Mouse (Mus musculus): Measurements from ENCODE around the gene Sema3e. TPM values are rescaled to one million over a fixed set of nuclear protein-coding genes. Genes with fewer than 3 reads are reported as not detected.

Sema3e gene
- polyA plus RNA-seq, 1 experiment: 1.1 TPM

DNA sequence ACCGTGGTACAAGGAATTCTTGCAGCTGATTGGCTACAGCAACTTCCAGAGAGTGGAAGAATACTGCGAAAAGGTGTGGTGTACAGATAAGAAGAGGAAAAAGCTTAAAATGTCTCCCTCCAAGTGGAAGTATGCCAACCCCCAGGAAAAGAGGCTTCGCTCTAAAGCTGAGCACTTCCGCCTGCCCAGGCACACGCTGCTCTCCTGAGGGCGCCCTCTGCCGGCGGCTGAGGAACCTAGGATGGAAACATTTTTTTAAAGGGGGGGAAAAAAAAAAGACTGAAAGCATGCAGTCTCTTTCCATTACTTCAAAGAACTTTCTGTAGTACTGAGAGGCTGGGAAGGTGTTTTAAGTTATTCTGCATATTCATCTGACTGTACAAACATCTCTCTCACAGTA, 227.5 kb downstream of the Sema3e start:
- Histone ChIP-seq H3K36me3 (ENCODE audit: control insufficient read depth, insufficient read depth, low read length) (no peaks in the 10 kb centered on the region), H3K27ac (ENCODE audit: insufficient read depth, low read depth, low read length) (no peak overlapping the region), H3K4me3 (ENCODE audit: insufficient read depth, low read depth, low read length) (no peak overlapping the region), H3K4me1 (ENCODE audit: control insufficient read depth, insufficient read depth, low read length) (no peaks in the 10 kb centered on the region), H3K27me3 (replicated peaks; ENCODE audit: control insufficient read depth, insufficient read depth, low read length) (no peaks in the 10 kb centered on the region)
- no peak for DNase-seq
- WGBS: 42% methylated on average over 8 of the region's 8 CpGs
- no peak for TF ChIP-seq POLR2A (IDR thresholded peaks at IDR 0.05; ENCODE audit: low read depth, low read length)
- peak; percentile 31; the same call in 1 of the 2 replicates for TF ChIP-seq CTCF (conservative IDR thresholded peaks at IDR 0.05; ENCODE audit: insufficient read depth, insufficient read length, low read depth, low read length)

DNA sequence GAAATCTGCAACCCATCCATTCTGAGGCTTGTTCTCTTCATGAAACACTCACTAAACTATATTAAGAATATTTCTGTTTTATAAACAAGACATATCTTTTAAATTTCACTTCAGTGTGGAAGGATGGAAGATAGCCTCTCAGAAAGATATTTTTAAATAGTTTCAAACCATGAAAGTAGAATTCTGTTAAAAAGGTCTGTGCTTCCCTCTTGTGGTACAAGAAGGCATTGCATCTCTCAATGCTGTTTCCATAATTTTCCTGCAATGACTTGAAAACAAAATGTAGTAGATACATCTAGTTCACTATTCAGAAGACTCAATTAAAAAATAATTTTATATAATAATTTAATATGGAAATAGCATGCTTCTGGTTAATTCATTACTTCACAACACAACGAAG, 228.3 kb downstream of the Sema3e start:
- Histone ChIP-seq H3K4me1 (ENCODE audit: control insufficient read depth, insufficient read depth, low read length) (no peaks in the 10 kb centered on the region), H3K36me3 (ENCODE audit: control insufficient read depth, insufficient read depth, low read length) (no peaks in the 10 kb centered on the region), H3K27me3 (replicated peaks; ENCODE audit: control insufficient read depth, insufficient read depth, low read length) (no peaks in the 10 kb centered on the region), H3K27ac (ENCODE audit: insufficient read depth, low read depth, low read length) (no peak overlapping the region), H3K4me3 (ENCODE audit: insufficient read depth, low read depth, low read length) (no peak overlapping the region)
- peak; percentile 8 for DNase-seq
- WGBS: 70% methylated on average over 1 of the region's 1 CpGs
- TF ChIP-seq POLR2A (IDR thresholded peaks at IDR 0.05; ENCODE audit: low read depth, low read length) (no peak), CTCF (conservative IDR thresholded peaks at IDR 0.05; ENCODE audit: insufficient read depth, insufficient read length, low read depth, low read length) (no peak)

- TF ChIP-seq CTCF (conservative IDR thresholded peaks at IDR 0.05; ENCODE audit: insufficient read depth, insufficient read length, low read depth, low read length): no peak
- Histone ChIP-seq H3K27me3 (replicated peaks; ENCODE audit: control insufficient read depth, insufficient read depth, low read length) (no peaks in the 10 kb centered on the region), H3K36me3 (ENCODE audit: control insufficient read depth, insufficient read depth, low read length) (no peaks in the 10 kb centered on the region), H3K4me1 (ENCODE audit: control insufficient read depth, insufficient read depth, low read length) (no peaks in the 10 kb centered on the region), H3K4me3 (ENCODE audit: insufficient read depth, low read depth, low read length) (no peak overlapping the region), H3K27ac (ENCODE audit: insufficient read depth, low read depth, low read length) (no peak overlapping the region)
- 93% methylated on average over 4 of the region's 4 CpGs for WGBS
- DNase-seq: no peak
Measured at GRCm38 (mm10) chr5:14260156-14260555, 235.1 kb downstream of the Sema3e start.

- Histone ChIP-seq H3K27ac (ENCODE audit: insufficient read depth, low read depth, low read length) (no peak overlapping the region), H3K36me3 (ENCODE audit: control insufficient read depth, insufficient read depth, low read length) (no peaks in the 10 kb centered on the region), H3K27me3 (replicated peaks; ENCODE audit: control insufficient read depth, insufficient read depth, low read length) (no peaks in the 10 kb centered on the region), H3K4me3 (ENCODE audit: insufficient read depth, low read depth, low read length) (no peak overlapping the region), H3K4me1 (ENCODE audit: control insufficient read depth, insufficient read depth, low read length) (no peaks in the 10 kb centered on the region)
- TF ChIP-seq POLR2A (IDR thresholded peaks at IDR 0.05; ENCODE audit: low read depth, low read length) (no peak), CTCF (conservative IDR thresholded peaks at IDR 0.05; ENCODE audit: insufficient read depth, insufficient read length, low read depth, low read length) (no peak)
- no peak for DNase-seq
- WGBS: 80% methylated on average over 2 of the region's 2 CpGs
Measured at GRCm38 (mm10) chr5:14267400-14267799, 242.3 kb downstream of the Sema3e start.

Other genes with a start within 250 kb of the Sema3e start
- gene Speer3, start 233.7 kb upstream of the Sema3e start, polyA plus RNA-seq (2012; rRNA removed): not detected in 2 replicates

Data from kidney, adult 2 months (tissue).